Mouse (Mus musculus) liver, embryonic 14.5 days (tissue): ENCODE results near the gene Aco1.

Source experiments
- CTCF ChIP-seq: IDR thresholded peaks from 2 replicates; pipeline ENCODE4 v1.5.1; 2016; ENCODE audit warnings: antibody characterized with exemption, low read depth, control low read depth
- EP300 ChIP-seq: IDR thresholded peaks from 2 replicates; pipeline ENCODE4 v1.6.1; 2016; ENCODE audit warnings: antibody characterized with exemption, low read depth

DNA sequence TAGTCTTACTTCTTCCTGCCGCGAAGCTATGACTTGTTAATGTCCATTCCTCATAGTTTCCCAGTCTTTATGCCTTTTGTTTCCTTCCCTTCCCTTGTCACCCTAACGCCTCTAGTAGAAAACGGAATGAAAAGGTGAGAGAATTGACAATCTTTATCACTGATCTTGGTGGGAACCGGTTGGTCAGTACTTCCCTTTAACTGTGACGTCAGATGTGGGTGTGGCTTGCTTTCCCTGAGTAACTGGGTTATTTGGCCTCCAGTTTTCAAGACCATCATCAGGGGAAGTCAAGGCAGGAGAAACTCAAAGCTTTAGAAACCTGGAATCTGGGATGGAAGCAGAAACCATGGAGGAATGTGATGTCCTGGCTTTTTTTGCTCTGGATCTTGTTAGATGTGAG lies 99.0 kb downstream of the Aco1 start:
- TF ChIP-seq CTCF: no peak
- no peak for TF ChIP-seq EP300
